Mouse (Mus musculus) NIH3T3 (cell line): ENCODE data around the gene Gm4846.
"Not testable (repeated sequence)": the region's sequence is repeated elsewhere in the genome, so short reads cannot be mapped to it uniquely, and the experiment has no call there.

Source experiments
- DNase-seq: peaks from one replicate; pipeline ENCODE4 v3.0.0-alpha.2; 2012; ENCODE audit warnings: low read depth

Gene Gm4846

GRCm38 (mm10) chr1:166497488-166497887, at the start of gene Gm4846:
Gene Gm4846 (minus strand): TSS chr1:166497588.
- not testable (repeated sequence) for DNase-seq

GRCm38 (mm10) chr1:166531521-166531920, 34.1 kb upstream of the Gm4846 start:
- not testable (repeated sequence) for DNase-seq

DNA sequence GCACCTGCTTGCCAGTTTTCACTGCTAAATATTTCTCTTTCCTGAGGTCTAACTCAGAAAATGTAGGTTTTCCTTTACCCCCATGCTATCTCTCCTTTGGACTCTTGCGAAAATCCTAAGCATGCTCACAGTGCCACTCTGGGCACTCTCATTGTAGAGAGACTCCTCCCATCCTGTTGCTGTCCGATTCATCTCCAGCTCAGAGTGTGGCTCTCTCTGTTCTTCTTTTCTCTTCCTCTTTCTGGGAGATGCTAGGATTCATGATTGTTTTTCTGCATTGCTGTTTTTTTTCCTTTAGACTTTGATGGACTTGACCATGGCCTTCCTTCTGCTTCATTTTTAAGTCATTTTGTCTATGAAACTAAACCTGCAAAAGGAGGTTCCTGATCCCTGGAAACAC, 27.3 kb upstream of the Gm4846 start:
- not testable (repeated sequence) for DNase-seq

GRCm38 (mm10) chr1:166519626-166520025, 22.2 kb upstream of the Gm4846 start:
- not testable (repeated sequence) for DNase-seq

DNA sequence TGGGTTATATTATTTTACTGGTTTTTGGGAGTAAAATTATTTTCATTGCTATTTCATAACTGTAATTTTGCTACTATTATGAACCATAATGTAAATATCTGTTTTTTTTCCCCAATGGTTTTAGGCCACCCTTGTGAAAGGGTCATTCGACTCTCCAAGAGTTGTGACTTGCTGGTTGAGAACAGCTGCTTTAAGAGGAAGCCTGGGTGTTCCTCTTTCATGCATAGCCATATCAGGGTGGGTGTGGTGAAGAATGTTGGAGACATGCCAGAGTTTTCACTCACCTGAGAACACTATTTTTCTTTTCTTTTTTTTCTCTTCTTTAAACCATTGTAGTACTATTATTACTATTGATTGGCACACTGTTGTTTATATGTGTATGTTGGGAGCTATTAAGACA, 19.2 kb upstream of the Gm4846 start:
- no peak for DNase-seq

DNA sequence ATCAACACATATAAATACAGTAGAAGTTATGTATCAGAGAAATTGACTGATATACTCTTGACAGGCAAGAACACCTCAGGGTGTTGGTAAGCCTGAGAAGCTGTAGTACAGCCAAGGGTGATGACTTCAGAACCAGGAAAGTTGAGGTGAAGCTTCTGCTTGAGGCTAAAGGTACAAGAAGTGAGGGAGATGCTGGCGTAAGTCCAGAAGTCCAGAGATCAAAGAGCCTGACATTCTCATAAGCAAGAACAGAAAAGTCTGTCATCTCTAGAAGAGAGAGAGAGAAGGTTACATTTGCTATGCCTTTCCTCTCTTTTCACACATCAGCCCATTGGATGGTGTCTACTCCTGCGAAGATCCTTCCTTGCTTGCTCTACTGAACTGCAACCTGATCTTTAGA, 6.8 kb upstream of the Gm4846 start:
- not testable (repeated sequence) for DNase-seq

GRCm38 (mm10) chr1:166479503-166479902, 17.9 kb downstream of the Gm4846 start:
- DNase-seq: no peak

DNA sequence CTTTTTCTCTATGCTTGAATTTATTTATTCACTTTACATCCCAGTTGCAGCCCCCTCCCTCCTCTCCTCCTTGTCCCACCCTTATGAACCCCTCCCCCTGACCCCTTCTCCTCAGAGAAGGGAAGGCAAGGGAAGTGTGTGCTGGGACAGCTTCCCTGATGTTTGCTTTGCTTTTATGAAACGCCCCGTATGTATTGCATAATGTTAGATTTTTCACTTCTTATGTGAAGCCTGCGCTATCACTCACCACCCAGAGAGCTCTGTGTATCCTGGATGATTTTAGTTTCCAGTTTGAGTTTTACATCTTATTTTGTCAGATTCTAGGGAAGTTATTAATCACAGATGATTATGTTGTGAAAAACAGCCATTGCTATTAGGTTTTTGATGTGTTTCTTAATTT, 30.2 kb downstream of the Gm4846 start:
- no peak for DNase-seq

DNA sequence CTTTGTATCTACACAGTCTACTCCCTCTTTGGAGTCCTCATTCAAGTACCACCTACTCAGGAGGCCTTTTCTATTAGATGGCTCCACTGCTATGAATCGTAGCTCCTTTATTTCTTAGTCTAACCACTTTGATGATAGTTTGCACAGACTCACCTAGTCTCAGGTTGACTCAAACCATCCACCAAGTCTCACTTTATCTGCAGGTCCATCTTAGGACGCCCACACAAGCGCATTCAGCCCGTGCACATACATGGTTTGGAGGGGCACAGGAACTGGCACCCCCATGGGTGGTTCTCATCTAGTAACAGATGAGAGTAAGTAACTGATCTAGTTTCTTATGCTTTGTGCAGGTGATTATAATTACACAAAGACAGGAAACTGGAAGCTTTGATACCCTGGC, 34.8 kb downstream of the Gm4846 start:
- no peak for DNase-seq

- DNase-seq: no peak
Measured at GRCm38 (mm10) chr1:166441992-166442391, 55.4 kb downstream of the Gm4846 start.

GRCm38 (mm10) chr1:166439426-166439825, 58.0 kb downstream of the Gm4846 start:
- no peak for DNase-seq
